Mouse (Mus musculus) limb, embryonic 12.5 days (tissue): Measurements from ENCODE around the gene Daam1. TPM values are rescaled to one million over a fixed set of nuclear protein-coding genes. Genes with fewer than 3 reads are reported as not detected.

ENCODE experiments used
- ATAC-seq: fragments of 200-750 bp; cut with Nextera tagmentation; 2 replicates; pipeline ENCODE4 v1.8.0; 2017; ENCODE audit warnings: low read depth, moderate TSS enrichment; ENCODE audit not compliant: insufficient number of reproducible peaks, insufficient read depth, low FRiP score, low TSS enrichment
- H3K27ac ChIP-seq: fragments of 300-500 bp; sonication (generic); 2 replicates; pipeline ENCODE4 v1.5.1; 2016; ENCODE audit warnings: mild to moderate bottlenecking, moderate library complexity
- H3K27me3 ChIP-seq: fragments of 300-500 bp; sonication (generic); 2 replicates; pipeline ENCODE4 v1.6.1; 2016; ENCODE audit warnings: mild to moderate bottlenecking, moderate library complexity
- H3K36me3 ChIP-seq: fragments of 300-500 bp; sonication (generic); 2 replicates; pipeline ENCODE4 v1.6.1; 2016; ENCODE audit warnings: mild to moderate bottlenecking, moderate library complexity
- H3K4me1 ChIP-seq: fragments of 300-500 bp; sonication (generic); replicated peaks from 2 replicates; pipeline ENCODE4 v1.6.1; 2016
- H3K4me2 ChIP-seq: fragments of 300-500 bp; sonication (generic); 2 replicates; pipeline ENCODE4 v1.6.1; 2016; ENCODE audit warnings: mild to moderate bottlenecking, moderate library complexity
- H3K4me3 ChIP-seq: fragments of 300-500 bp; sonication (generic); replicated peaks from 2 replicates; pipeline ENCODE4 v1.5.1; 2016; ENCODE audit warnings: mild to moderate bottlenecking
- H3K9ac ChIP-seq: fragments of 300-500 bp; sonication (generic); replicated peaks from 2 replicates; pipeline ENCODE4 v1.6.1; 2016; ENCODE audit warnings: mild to moderate bottlenecking, moderate library complexity
- H3K9me3 ChIP-seq: fragments of 300-500 bp; sonication (generic); 2 replicates; pipeline ENCODE4 v1.6.1; 2016; ENCODE audit warnings: mild to moderate bottlenecking, moderate library complexity
- WGBS: fragments of 180-500 bp; shearing (Covaris S2); methylation state at CpG from one replicate; pipeline ENCODE4 v1.1.7; 2016; 5-methylcytosine and 5-hydroxymethylcytosine counted together
- polyA plus RNA-seq: library from polyadenylated mRNA; unstranded; fragments of >200 nt; fragmentation: Nextera tagmentation; extraction: Ambion mirVana; gene quantifications from 2 replicates; pipeline ENCODE4 v1.2.1, GENCODE M21; 2016

Daam1 gene
- polyA plus RNA-seq, 1 experiment from 2014 or later, result 8.2 TPM

GRCm38 (mm10) chr12:71954180-71954935 is 123.5 kb downstream of the Daam1 start:
- Histone ChIP-seq H3K36me3 (peaks cover 25% of the 10 kb centered on the region), H3K4me2 (no peak overlapping the region), H3K9ac (no peak overlapping the region), H3K27me3 (no peaks in the 10 kb centered on the region), H3K9me3 (no peaks in the 10 kb centered on the region), H3K27ac (no peak overlapping the region), H3K4me3 (no peak overlapping the region), H3K4me1 (peaks cover 16% of the 10 kb centered on the region)
- WGBS, result 58% methylated on average over 5 of the region's 5 CpGs
- ATAC-seq, result no peak

GRCm38 (mm10) chr12:71956980-71957379 is 126.1 kb downstream of the Daam1 start:
- Histone ChIP-seq H3K4me2 (no peak overlapping the region), H3K27me3 (no peaks in the 10 kb centered on the region), H3K9ac (no peak overlapping the region), H3K27ac (no peak overlapping the region), H3K4me1 (peaks cover 12% of the 10 kb centered on the region), H3K9me3 (no peaks in the 10 kb centered on the region), H3K4me3 (no peak overlapping the region), H3K36me3 (peaks cover 29% of the 10 kb centered on the region)
- 69% methylated on average over 6 of the region's 6 CpGs for WGBS
- no peak for ATAC-seq

- Histone ChIP-seq H3K4me3 (no peak overlapping the region), H3K27me3 (no peaks in the 10 kb centered on the region), H3K9me3 (no peaks in the 10 kb centered on the region), H3K36me3 (peaks cover 29% of the 10 kb centered on the region), H3K4me2 (no peak overlapping the region), H3K9ac (no peak overlapping the region), H3K27ac (no peak overlapping the region), H3K4me1 (peaks cover 12% of the 10 kb centered on the region)
- no peak for ATAC-seq
- WGBS, result 71% methylated on average over 5 of the region's 5 CpGs
Observed at GRCm38 (mm10) chr12:71957496-71957895, 126.6 kb downstream of the Daam1 start.

GRCm38 (mm10) chr12:71959351-71959991 is 128.6 kb downstream of the Daam1 start:
- Histone ChIP-seq H3K27ac (no peak overlapping the region), H3K9me3 (no peaks in the 10 kb centered on the region), H3K4me3 (no peak overlapping the region), H3K4me1 (peaks cover 3% of the 10 kb centered on the region; the same call in 1 of the 2 replicates), H3K9ac (no peak overlapping the region), H3K36me3 (peaks cover 27% of the 10 kb centered on the region; the same call in 1 of the 2 replicates), H3K27me3 (no peaks in the 10 kb centered on the region), H3K4me2 (no peak overlapping the region)
- 57% methylated on average over 6 of the region's 6 CpGs for WGBS
- ATAC-seq, result no peak

- H3K9ac ChIP-seq, result no peak overlapping the region
- H3K9me3 ChIP-seq, result no peaks in the 10 kb centered on the region
- H3K4me1 ChIP-seq, result no peaks in the 10 kb centered on the region
- H3K4me2 ChIP-seq, result no peak overlapping the region
- no peak overlapping the region for H3K4me3 ChIP-seq
- H3K27me3 ChIP-seq, result no peaks in the 10 kb centered on the region
- H3K27ac ChIP-seq, result no peak overlapping the region
- WGBS, result 94% methylated on average over 3 of the region's 3 CpGs
- no peak for ATAC-seq
- peaks cover 27% of the 10 kb centered on the region; the same call in 1 of the 2 replicates for H3K36me3 ChIP-seq
Observed at GRCm38 (mm10) chr12:71961671-71962070, 130.8 kb downstream of the Daam1 start.

GRCm38 (mm10) chr12:71962616-71963015 is 131.7 kb downstream of the Daam1 start:
- no peaks in the 10 kb centered on the region for H3K9me3 ChIP-seq
- H3K4me3 ChIP-seq, result no peak overlapping the region
- H3K4me2 ChIP-seq, result no peak overlapping the region
- no peaks in the 10 kb centered on the region for H3K4me1 ChIP-seq
- no peak overlapping the region for H3K9ac ChIP-seq
- no peak overlapping the region for H3K27ac ChIP-seq
- no peaks in the 10 kb centered on the region for H3K27me3 ChIP-seq
- H3K36me3 ChIP-seq, result peaks cover 27% of the 10 kb centered on the region; the same call in 1 of the 2 replicates
- no peak for ATAC-seq
- WGBS, result 75% methylated on average over 4 of the region's 4 CpGs

GRCm38 (mm10) chr12:71968592-71968991 is 137.7 kb downstream of the Daam1 start:
- Histone ChIP-seq H3K4me3 (no peak overlapping the region), H3K4me1 (peaks cover 15% of the 10 kb centered on the region; the same call in 1 of the 2 replicates), H3K4me2 (no peak overlapping the region), H3K9me3 (no peaks in the 10 kb centered on the region), H3K27me3 (no peaks in the 10 kb centered on the region), H3K9ac (no peak overlapping the region), H3K36me3 (peaks cover 19% of the 10 kb centered on the region), H3K27ac (no peak overlapping the region)
- ATAC-seq, result no peak
- 36% methylated on average over 4 of the region's 4 CpGs for WGBS

- Histone ChIP-seq H3K4me2 (no peak overlapping the region), H3K9ac (no peak overlapping the region), H3K27me3 (no peaks in the 10 kb centered on the region), H3K4me3 (no peak overlapping the region), H3K36me3 (peaks cover 19% of the 10 kb centered on the region), H3K27ac (no peak overlapping the region), H3K4me1 (peaks cover 15% of the 10 kb centered on the region; the same call in 1 of the 2 replicates), H3K9me3 (no peaks in the 10 kb centered on the region)
- WGBS, result 15% methylated on average over 3 of the region's 3 CpGs
- ATAC-seq, result no peak
Observed at GRCm38 (mm10) chr12:71969022-71969421, 138.1 kb downstream of the Daam1 start.

- H3K9me3 ChIP-seq, result no peaks in the 10 kb centered on the region
- H3K9ac ChIP-seq, result no peak overlapping the region
- H3K27me3 ChIP-seq, result no peaks in the 10 kb centered on the region
- ATAC-seq, result no peak
- 42% methylated on average over 9 of the region's 9 CpGs for WGBS
- H3K27ac ChIP-seq, result no peak overlapping the region
- peaks cover 19% of the 10 kb centered on the region for H3K36me3 ChIP-seq
- peaks cover 15% of the 10 kb centered on the region; the same call in 1 of the 2 replicates for H3K4me1 ChIP-seq
- H3K4me3 ChIP-seq, result no peak overlapping the region
- H3K4me2 ChIP-seq, result no peak overlapping the region
Observed at GRCm38 (mm10) chr12:71969439-71969838, 138.6 kb downstream of the Daam1 start.

GRCm38 (mm10) chr12:71969941-71970629 is 139.2 kb downstream of the Daam1 start:
- no peak overlapping the region for H3K4me2 ChIP-seq
- H3K4me1 ChIP-seq, result peaks cover 15% of the 10 kb centered on the region; the same call in 1 of the 2 replicates
- H3K9ac ChIP-seq, result no peak overlapping the region
- peaks cover 20% of the 10 kb centered on the region for H3K36me3 ChIP-seq
- H3K27ac ChIP-seq, result no peak overlapping the region
- no peaks in the 10 kb centered on the region for H3K9me3 ChIP-seq
- H3K4me3 ChIP-seq, result no peak overlapping the region
- H3K27me3 ChIP-seq, result no peaks in the 10 kb centered on the region
- no peak for ATAC-seq
- WGBS, result 75% methylated on average over 12 of the region's 12 CpGs
